Mouse (Mus musculus): ENCODE results near the gene Dgcr6.

- TF ChIP-seq POLR2A (IDR thresholded peaks at IDR 0.05; ENCODE audit: insufficient read depth, low read depth, low read length) (no peak), CTCF (IDR thresholded peaks at IDR 0.05; ENCODE audit: insufficient read depth, low read depth, low read length) (no peak)
Observed at GRCm38 (mm10) chr16:18087101-18087500, 34.4 kb downstream of the Dgcr6 start.
